Mouse (Mus musculus) left cerebral cortex, adult 2 months (tissue): ENCODE results near the gene Zic4. TPM values are rescaled to one million over a fixed set of nuclear protein-coding genes. Genes with fewer than 3 reads are reported as not detected.
A peak's percentile ranks its signal among the peaks of the same experiment; 100 is the strongest.

Source experiments
- DNase-seq, 2 experiments: peaks; one replicate each; pipeline ENCODE4 v3.0.0; 2021 to 2022; ENCODE audit warnings: low spot score in 2 of 2, mixed read lengths in 1 of 2; ENCODE audit errors: extremely low spot score in 1 of 2
- H3K27ac ChIP-seq: fragments of 200-600 bp; 2 replicates; pipeline ENCODE4 v1.8.1; 2022
- H3K4me3 ChIP-seq: fragments of 200-600 bp; 2 replicates; pipeline ENCODE4 v1.8.1; 2022
- CTCF ChIP-seq: fragments of 200-600 bp; IDR thresholded peaks from 2 replicates; pipeline ENCODE4 v1.8.1; 2022; ENCODE audit warnings: antibody characterized with exemption, mild to moderate bottlenecking, moderate library complexity
- intact Hi-C: fragments of 180-260 bp; cut with DNase I; formaldehyde crosslinking; loops from one replicate; pipeline ENCODE4 v1.15.1; 2025
- total RNA-seq, 2 experiments: library from RNA; stranded (reverse); gene quantifications; 2 replicates each; pipeline ENCODE4 v1.2.3; 2021

Zic4 gene
- total RNA-seq, 2 experiments from 2014 or later = 4.0 to 4.6 TPM

DNA sequence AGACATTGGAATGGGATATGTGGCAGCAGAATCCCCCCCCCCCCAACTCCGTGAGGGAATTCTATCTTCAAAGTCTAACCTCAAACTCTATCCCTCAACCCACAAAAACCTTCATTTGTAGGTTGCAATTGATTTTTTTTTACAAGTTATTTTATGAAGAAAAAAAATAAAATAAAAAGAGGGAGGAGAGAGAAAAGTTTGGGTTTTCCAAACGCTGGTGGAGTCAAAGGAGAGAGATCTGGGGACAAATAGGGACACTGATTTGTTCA is 19.8 kb downstream of the Zic4 start:
- intact Hi-C loops = loop anchor here (10.0 kb wide), 1 partner anchor 1497 kb away; no protein-coding TSS in a partner anchor

DNA sequence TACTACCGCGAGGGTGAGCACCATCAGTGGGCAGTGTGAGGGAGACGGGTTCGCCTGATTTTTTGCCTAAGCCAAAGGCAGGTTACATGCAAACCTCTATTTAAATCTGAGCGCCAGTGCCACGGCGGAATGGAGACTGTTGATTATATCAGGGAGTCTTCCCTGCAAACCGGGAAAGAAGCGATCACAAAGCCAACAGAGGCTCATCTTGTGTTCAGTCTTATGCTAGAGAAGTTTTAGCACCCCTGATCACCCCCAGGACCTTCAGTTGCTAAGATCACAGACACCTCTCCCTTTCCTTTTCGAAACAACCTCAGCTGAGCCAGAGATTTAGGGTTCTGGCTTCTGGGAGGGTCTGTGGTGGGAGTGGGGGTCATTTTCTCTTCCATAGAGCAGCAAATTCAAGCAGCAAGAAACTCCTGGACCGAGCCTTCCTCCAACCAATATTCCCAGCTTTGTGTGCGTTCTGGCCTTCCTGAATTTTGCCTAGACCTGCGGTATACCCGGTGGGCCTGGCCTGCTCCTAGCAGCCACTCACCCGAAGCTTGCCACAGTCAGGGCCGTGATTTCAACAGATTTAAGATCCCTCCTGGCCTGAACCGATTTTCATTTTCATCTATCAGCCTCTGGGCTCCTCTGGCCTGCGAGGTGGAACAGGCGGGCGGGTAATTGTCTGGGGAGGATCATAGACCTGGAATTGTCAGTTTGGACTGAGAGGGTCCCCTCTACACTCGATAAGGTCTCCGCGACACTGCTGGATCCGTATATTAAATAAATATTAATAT is 20.4 kb downstream of the Zic4 start:
- Histone ChIP-seq H3K4me3 (no peak overlapping the region), H3K27ac (peak overlapping the region; percentile 50; the same call in 1 of the 2 replicates)
- DNase-seq = no peak
- intact Hi-C loops = loop anchor here (10.0 kb wide), 1 partner anchor 1498 kb away; no protein-coding TSS in a partner anchor
- TF ChIP-seq CTCF = no peak

More for the DNA sequence above, 19.8 kb downstream of the Zic4 start:
- no peak for TF ChIP-seq CTCF
- no peak overlapping the region for H3K27ac ChIP-seq
- H3K4me3 ChIP-seq = no peak overlapping the region
- DNase-seq = no peak

DNA sequence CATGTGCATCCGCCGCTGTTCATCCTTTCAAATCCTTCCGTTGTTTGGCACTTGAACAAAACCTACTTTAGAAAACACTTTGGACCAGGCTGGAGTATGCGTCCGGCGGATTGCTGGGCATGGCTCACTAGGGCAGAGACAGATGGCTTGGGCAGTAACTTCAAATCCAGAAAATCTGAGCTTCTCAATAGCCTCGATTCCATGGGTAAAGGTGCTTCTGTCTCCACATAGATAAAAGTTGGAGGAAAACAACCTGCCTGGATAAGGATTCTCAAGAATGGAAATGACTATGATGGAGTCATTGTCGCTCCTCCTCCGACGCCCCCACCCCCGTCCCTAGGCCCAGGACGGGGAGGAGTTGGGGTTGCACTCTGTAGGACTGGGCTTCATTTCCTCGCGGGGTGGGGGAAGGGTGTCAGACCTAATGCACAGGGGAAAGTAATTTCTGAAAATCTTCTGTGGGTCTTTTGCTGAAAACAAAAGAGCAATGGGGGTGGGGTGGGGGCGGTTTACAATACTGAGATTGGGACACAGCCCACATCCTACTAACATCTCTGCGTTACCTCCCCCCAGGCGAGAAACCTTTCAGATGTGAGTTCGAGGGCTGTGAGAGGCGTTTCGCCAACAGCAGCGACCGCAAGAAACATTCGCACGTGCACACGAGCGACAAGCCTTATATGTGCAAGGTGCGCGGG is 21.4 kb downstream of the Zic4 start:
- Histone ChIP-seq H3K4me3 (no peak overlapping the region), H3K27ac (no peak overlapping the region; the same call in 1 of the 2 replicates)
- no peak for TF ChIP-seq CTCF
- DNase-seq = no peak
- intact Hi-C loops = loop anchor here (10.0 kb wide), 1 partner anchor 1499 kb away; no protein-coding TSS in a partner anchor

DNA sequence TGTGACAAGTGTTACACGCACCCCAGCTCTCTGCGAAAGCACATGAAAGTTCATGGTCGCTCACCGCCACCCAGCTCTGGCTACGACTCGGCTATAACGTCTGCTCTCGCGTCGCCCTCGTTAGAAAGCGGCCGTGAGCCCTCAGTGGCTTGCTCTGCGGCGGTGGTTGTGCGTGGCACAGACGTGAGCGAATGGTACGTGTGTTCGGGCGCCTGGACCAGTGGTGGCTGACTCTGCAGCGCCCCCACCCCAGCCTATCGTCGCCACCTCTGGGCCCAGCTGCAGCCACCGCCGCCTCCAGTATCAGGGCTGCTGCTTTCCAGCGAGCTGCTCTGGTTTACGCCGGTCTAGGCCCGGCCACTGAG is 21.9 kb downstream of the Zic4 start:
- TF ChIP-seq CTCF = no peak
- Histone ChIP-seq H3K4me3 (no peak overlapping the region), H3K27ac (no peak overlapping the region)
- intact Hi-C loops = loop anchor here (10.0 kb wide), 1 partner anchor 1499 kb away; no protein-coding TSS in a partner anchor
- no peak for DNase-seq

DNA sequence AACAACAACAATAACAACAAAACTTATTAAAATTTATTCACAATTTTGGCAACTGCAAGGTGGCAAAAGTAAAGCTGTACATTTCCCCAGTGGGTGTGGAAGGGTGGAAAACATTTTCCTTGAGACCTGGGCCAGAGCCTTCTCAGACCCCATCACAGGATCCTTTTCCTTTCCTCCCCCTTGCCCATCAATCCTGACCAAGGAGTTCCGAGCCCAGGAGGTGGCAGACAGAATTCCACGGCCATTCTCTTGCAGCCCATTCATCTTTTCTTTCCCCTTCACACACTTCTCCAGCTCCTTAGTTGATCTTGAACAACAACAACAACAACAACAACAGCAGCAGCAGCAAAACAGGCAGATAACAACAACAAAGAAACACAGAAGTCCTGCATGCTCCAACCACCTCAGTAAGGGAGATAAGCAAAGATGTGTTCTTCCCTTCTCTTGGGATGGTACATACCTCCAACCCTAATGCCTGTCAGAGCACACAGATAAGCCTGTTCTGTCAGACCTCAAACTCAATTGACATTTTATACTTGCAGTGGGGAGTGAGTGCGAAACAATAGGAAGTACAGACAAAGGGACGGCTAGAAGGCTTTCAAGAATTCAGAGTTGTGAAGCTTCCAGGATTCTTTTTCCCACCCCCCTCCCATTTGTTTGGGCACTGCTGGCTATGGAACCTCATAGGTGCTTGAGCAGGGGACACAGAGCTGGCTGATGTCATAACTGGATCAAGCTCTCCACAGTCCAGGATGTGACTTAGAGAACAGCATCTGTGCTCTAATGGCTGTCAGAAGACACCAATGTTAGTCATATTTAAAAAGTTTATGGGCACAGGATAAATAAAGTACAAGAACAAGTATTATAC is 22.7 kb downstream of the Zic4 start:
- Histone ChIP-seq H3K4me3 (no peak overlapping the region), H3K27ac (no peak overlapping the region)
- no peak for TF ChIP-seq CTCF
- intact Hi-C loops = loop anchor here (10.0 kb wide), 1 partner anchor 1500 kb away; no protein-coding TSS in a partner anchor
- no peak for DNase-seq

DNA sequence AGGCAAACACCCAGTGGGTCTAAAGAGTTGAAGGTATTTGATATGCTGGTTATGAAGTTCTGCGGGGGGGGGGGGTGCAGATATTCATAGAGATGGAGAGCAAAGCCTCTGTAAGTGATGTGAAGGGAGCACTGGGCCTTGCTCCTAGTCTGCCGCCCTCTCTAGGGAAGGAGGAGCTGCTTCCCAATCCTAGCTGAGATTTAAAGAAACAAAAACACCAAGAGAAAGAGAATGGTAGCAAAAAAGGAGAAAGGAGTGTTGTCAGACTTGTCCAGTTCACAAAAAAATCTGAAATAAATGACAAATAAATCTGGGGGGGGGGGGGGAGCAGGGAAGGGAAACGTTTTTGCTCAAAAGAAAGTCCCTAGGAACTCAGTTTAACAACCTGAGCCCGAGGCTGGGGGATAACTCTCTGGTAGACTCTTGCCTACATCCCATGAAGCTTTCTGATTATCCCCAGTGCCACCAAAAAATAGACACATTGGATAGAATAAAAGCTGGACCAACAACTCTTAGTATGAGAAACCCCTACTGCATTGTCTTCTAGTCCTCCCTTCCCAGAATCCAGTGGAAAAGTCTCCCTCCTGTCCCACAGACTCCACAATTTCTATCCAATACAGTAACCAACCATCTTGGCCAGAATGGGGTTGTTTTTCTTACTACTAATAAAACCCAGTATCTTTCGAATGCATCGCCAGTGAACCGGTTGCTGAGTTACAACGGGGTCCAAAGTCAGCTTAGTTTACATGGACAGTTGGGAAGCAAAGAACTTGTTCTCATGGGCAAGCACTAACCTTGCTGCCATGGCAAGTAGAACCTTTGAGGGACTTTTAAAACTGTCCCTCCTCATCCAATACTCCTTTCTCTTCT is 23.6 kb downstream of the Zic4 start:
- intact Hi-C loops = loop anchor here (10.0 kb wide), 1 partner anchor 1501 kb away; no protein-coding TSS in a partner anchor
- TF ChIP-seq CTCF = no peak
- no peak for DNase-seq
- H3K27ac ChIP-seq = no peak overlapping the region
- H3K4me3 ChIP-seq = no peak overlapping the region

DNA sequence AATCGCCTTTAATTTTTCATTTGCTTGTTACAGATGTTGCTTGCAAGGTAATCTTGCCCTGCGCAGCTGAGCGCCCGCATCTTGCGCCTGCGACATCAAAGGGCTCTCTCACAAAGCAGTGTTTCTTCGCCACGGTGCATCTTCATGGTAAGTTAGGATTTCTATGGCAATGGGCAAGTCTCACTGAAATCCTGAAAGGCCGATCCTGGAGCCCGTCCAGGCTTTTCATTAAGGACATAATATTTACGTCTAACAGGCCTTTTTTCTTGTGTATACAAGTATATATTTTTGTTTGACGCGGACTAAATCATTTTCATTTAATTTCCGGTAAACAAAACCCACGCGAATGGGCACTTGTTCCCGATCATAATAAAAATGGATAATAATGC is 24.3 kb downstream of the Zic4 start:
- Histone ChIP-seq H3K4me3 (no peak overlapping the region), H3K27ac (no peak overlapping the region)
- intact Hi-C loops = loop anchor here (10.0 kb wide), 1 partner anchor 1502 kb away; no protein-coding TSS in a partner anchor
- no peak for DNase-seq
- no peak for TF ChIP-seq CTCF

DNA sequence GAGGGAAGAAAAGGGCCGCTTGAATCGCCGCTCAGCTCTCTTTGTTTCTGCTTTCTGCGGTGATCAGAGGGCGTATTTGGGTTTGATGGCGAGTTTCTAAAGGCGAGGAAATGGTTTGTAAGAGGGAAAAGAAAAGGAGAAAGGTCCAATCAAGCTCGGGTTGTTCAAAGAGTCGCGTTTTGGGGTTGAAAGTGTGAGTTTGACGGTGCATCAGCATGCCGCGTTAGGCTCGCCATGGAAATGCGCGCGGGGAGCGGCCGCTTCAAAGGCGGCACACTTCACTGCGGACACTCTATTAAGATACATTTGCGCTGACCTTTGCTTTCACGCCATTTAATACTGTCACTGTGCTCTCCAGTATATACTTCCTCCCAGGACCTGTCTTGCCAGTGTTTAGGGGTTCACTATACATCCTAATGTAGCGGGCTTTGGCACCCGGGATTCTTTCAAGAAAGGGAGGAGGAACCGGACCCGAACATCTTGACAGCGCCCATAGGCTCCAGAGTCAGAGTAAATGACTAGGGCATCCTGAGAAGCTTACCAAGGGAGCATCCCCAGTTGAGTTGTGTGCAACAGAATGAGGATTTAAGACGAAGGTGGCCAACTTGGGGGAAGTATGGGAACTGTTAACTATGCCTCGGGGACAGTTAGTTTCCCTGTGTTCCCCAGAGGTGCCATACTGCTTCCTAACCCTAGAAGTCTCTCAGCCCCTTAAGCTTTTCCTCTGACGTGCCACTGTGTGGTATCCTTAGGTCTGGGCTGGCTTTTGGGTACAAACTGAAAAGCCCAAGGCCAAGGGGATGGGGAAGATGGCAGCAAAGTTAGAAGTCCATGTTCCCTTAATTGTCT is 24.9 kb downstream of the Zic4 start:
- Histone ChIP-seq H3K4me3 (no peak overlapping the region), H3K27ac (no peak overlapping the region)
- intact Hi-C loops = loop anchor here (10.0 kb wide), 1 partner anchor 1502 kb away; no protein-coding TSS in a partner anchor
- TF ChIP-seq CTCF = no peak
- no peak for DNase-seq

DNA sequence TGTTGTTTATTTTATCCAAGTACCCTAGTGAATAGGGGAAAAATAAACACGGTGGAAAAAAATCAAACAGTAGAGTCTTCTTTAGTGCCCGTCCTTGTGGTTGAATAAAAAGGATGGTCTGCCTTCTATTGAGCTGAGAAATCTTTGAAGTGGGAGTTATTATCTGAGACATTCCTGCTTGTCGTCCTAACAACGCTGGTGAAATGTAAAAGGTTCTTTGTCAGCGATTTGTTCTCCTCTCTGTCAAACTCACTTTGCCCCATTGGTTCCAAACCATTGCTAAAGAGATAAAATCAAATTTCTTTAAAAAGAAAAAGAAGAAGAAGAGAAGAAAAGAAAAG is 25.5 kb downstream of the Zic4 start:
- no peak for DNase-seq
- intact Hi-C loops = loop anchor here (10.0 kb wide), 1 partner anchor 1503 kb away; no protein-coding TSS in a partner anchor
- no peak for TF ChIP-seq CTCF
- H3K27ac ChIP-seq = no peak overlapping the region
- no peak overlapping the region for H3K4me3 ChIP-seq

DNA sequence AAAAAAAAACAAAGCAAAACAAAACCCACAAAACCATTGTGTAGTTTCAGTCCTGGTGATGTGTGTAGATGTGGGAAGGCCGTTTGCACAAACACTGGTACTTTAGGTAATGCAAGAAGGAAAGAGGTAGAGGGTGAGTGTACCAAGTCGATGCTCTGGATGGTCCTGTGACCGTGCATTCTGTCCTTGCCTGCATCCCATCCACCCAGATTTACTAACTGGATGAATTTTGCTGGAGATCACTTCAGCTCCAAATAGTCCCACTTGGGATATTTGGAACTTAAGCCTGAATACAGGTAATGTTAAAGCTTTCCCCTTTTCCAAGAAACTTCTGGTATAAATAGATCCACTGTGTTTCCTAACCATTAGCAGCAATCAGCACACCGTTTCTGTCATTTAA is 26.0 kb downstream of the Zic4 start:
- no peak for TF ChIP-seq CTCF
- no peak overlapping the region for H3K27ac ChIP-seq
- no peak overlapping the region for H3K4me3 ChIP-seq
- intact Hi-C loops = loop anchor here (10.0 kb wide), 1 partner anchor 1503 kb away; no protein-coding TSS in a partner anchor
- no peak for DNase-seq
